Mouse (Mus musculus) bone marrow macrophage, adult 2 months (primary cell): ENCODE results near the gene Nkx6-2.

ENCODE experiments used
- CTCF ChIP-seq: IDR thresholded peaks from 2 replicates; pipeline ENCODE4 v1.5.1; 2012; ENCODE audit warnings: low read depth, mild to moderate bottlenecking, low read length, moderate library complexity
- POLR2A ChIP-seq: IDR thresholded peaks from 2 replicates; pipeline ENCODE4 v1.6.1; 2012; ENCODE audit warnings: mild to moderate bottlenecking, low read depth, low read length, borderline replicate concordance

- TF ChIP-seq POLR2A = no peak
- TF ChIP-seq CTCF = no peak
Observed at GRCm38 (mm10) chr7:139585183-139585821, 2.7 kb upstream of the Nkx6-2 start.
